Mouse (Mus musculus): ENCODE measurements around the gene Gm3591.
"Not testable (repeated sequence)": the region's sequence is repeated elsewhere in the genome, so short reads cannot be mapped to it uniquely, and the experiment has no call there.

DNA sequence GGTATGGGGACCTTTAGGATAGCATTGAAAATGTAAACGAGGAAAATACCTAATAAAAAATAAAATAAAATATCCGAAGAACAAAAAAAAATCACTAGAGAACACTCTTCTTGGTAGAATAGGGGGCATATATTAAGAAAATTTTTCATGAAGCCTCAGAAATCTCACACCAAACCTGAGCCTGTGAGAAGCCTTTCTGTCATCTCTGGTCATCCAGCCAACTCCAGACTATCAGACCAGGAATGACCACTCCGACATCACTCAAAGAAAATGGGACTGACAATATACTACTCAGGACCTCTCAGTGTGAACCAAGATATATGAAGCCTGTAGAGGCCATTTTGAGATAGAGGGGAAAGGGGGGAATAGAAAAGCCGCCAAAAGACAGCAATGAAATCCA, 28.5 kb upstream of the Gm3591 start:
- TF ChIP-seq CTCF (IDR thresholded peaks at IDR 0.05; ENCODE audit: control insufficient read depth, insufficient read depth, insufficient replicate concordance, low read depth, low read length); POLR2A (IDR thresholded peaks at IDR 0.05; ENCODE audit: control insufficient read depth, low read depth, low read length): not testable (repeated sequence)

All from testis, adult 2 months (tissue).